ENCODE assay signal across 14 mouse cellular contexts in genomic region chr1:43250281-43250680, GRCm38 (mm10). TPM values are rescaled to one million over a fixed set of nuclear protein-coding genes. Genes with fewer than 3 reads are reported as not detected.
DNase-seq lines count a peak whose midpoint lies in the region; ATAC-seq lines count a peak whose summit lies in the region.
"Had no signal": no experiment of that assay in that cellular context is flagged by ENCODE, and none has a peak within 500 bp of the region (broad histone marks: within the 10 kb centered on the region; RNA-seq: fewer than 3 reads in every experiment).

No protein-coding gene starts in this region.

- DNase-seq in kidney, adult 18-20 months = peak; percentile 83
- peak; percentile 67 for DNase-seq in adrenal gland, adult 2 months
- DNase-seq in gastrocnemius, adult 8-10 months (ENCODE audit: low spot score in 2 of 2) = peak; percentile 85 to 92
- DNase-seq in heart, postnatal 14 days = peak; percentile 76 to 88
- DNase-seq in urinary bladder, postnatal 25 days (ENCODE audit: low spot score) = no peak
- DNase-seq: cerebellum, adult 11-12 months; lung, postnatal 36 days had no signal

- ATAC-seq in kidney, embryonic 14.5 days (ENCODE audit: low FRiP score, low TSS enrichment) = no peak
- ATAC-seq in frontal cortex, adult (ENCODE audit: low TSS enrichment) = no peak
- no peak for ATAC-seq in inflammation-experienced regulatory T-cells, adult 6 months

- no peak overlapping the region for H3K9ac ChIP-seq in kidney, embryonic 14.5 days (ENCODE audit: low read depth, low read length)
- H3K9ac ChIP-seq: embryonic facial prominence, embryonic 15.5 days; limb, embryonic 15.5 days; neural tube, embryonic 12.5 days had no signal

- no peaks in the 10 kb centered on the region for H3K27me3 ChIP-seq in kidney, embryonic 14.5 days (ENCODE audit: control insufficient read depth, insufficient read depth, low read length)
- H3K27me3 ChIP-seq: CH12.LX; embryonic facial prominence, embryonic 15.5 days; limb, embryonic 15.5 days; neural tube, embryonic 12.5 days had no signal

- no peaks in the 10 kb centered on the region for H3K36me3 ChIP-seq in kidney, embryonic 14.5 days (ENCODE audit: control insufficient read depth, insufficient read depth, low read length)
- H3K36me3 ChIP-seq: embryonic facial prominence, embryonic 15.5 days; limb, embryonic 15.5 days; neural tube, embryonic 12.5 days had no signal

- H3K27ac ChIP-seq in kidney, embryonic 14.5 days (ENCODE audit: low read depth, low read length) = no peak overlapping the region
- H3K27ac ChIP-seq: embryonic facial prominence, embryonic 15.5 days; limb, embryonic 15.5 days; neural tube, embryonic 12.5 days had no signal

- no peaks in the 10 kb centered on the region for H3K9me3 ChIP-seq in kidney, embryonic 14.5 days (ENCODE audit: control insufficient read depth, low read length)
- H3K9me3 ChIP-seq: embryonic facial prominence, embryonic 15.5 days; limb, embryonic 15.5 days; neural tube, embryonic 12.5 days had no signal

- no peak overlapping the region for H3K4me2 ChIP-seq in kidney, embryonic 14.5 days (replicated peaks; ENCODE audit: low read depth, low read length)
- H3K4me2 ChIP-seq: embryonic facial prominence, embryonic 15.5 days; limb, embryonic 15.5 days; neural tube, embryonic 12.5 days had no signal

- 80% methylated on average over 6 of the region's 6 CpGs for WGBS in kidney, embryonic 14.5 days

- no peaks in the 10 kb centered on the region for H3K4me1 ChIP-seq in kidney, embryonic 14.5 days (ENCODE audit: control insufficient read depth, insufficient read depth, low read length)
- H3K4me1 ChIP-seq: embryonic facial prominence, embryonic 15.5 days; limb, embryonic 15.5 days; neural tube, embryonic 12.5 days had no signal

- intact Hi-C loops in heart, postnatal 14 days (cut with DNase I) = no loop called here

- H3K4me3 ChIP-seq in kidney, embryonic 14.5 days (ENCODE audit: low read length) = no peak overlapping the region
- H3K4me3 ChIP-seq: embryonic facial prominence, embryonic 15.5 days; limb, embryonic 15.5 days; neural tube, embryonic 12.5 days had no signal

RNA-seq across cellular contexts. Expression of gene Fhl2, which starts 53.5 kb away (rescaled TPM):
- polyA plus RNA-seq in kidney, embryonic 14.5 days (2014; fragmentation: Nextera tagmentation; extraction: Ambion mirVana) = 74.1 and 87.6 TPM in 2 replicates
- total RNA-seq in adrenal gland, adult 2 months (2021) = 10 to 100 TPM; 20.0 to 37.1 TPM
- polyA plus RNA-seq in adrenal gland, adult 2 months (2012; rRNA removed) = 15.4 and 16.0 TPM in 2 replicates
- 1 to 10 TPM; 2.8 to 6.0 (median 3.4) TPM for total RNA-seq in gastrocnemius, adult 8-10 months (2022)
- total RNA-seq in heart, postnatal 14 days (2021) = 1,000 to 10,000 TPM; 1,735 to 2,031 TPM
- 1 to 10 TPM; 1.5 to 5.8 (median 2.8) TPM for polyA plus RNA-seq in inflammation-experienced regulatory T-cells, adult 6 months (2017; shearing (Covaris generic))

Comparison
In these comparisons a context has a peak if more than half of its experiments do, and no peak if none do; other contexts are left out.
1. RNA of gene Fhl2, which starts 53.5 kb away (total RNA-seq): 1,735 to 2,031 TPM in heart, postnatal 14 days; 20.0 to 37.1 TPM in adrenal gland, adult 2 months and 2.8 to 6.0 TPM in gastrocnemius, adult 8-10 months; every median in the first group is over 10 times any median in the second.